Mouse (Mus musculus) bone marrow macrophage, adult 2 months (primary cell): Measurements from ENCODE around the gene Cxcl10.

Source experiments
- CTCF ChIP-seq: IDR thresholded peaks from 2 replicates; pipeline ENCODE4 v1.5.1; 2012; ENCODE audit warnings: low read depth, mild to moderate bottlenecking, low read length, moderate library complexity
- POLR2A ChIP-seq: IDR thresholded peaks from 2 replicates; pipeline ENCODE4 v1.6.1; 2012; ENCODE audit warnings: mild to moderate bottlenecking, low read depth, low read length, borderline replicate concordance

- TF ChIP-seq CTCF (no peak), POLR2A (no peak)
Measured at GRCm38 (mm10) chr5:92318596-92318995, 30.1 kb downstream of the Cxcl10 start.
